ENCODE assay signal across 26 mouse cellular contexts in genomic region chr4:29200976-29201375, GRCm38 (mm10).
DNase-seq lines count a peak whose midpoint lies in the region; ATAC-seq and TF ChIP-seq lines count a peak whose summit lies in the region.
"Had no signal": no experiment of that assay in that cellular context is flagged by ENCODE, and none has a peak within 500 bp of the region (broad histone marks: within the 10 kb centered on the region; RNA-seq: fewer than 3 reads in every experiment).

No protein-coding gene starts in this region.

- no peak overlapping the region for H3K27ac ChIP-seq in kidney, postnatal 0 days
- H3K27ac ChIP-seq: embryonic facial prominence, embryonic 10.5 days; embryonic facial prominence, embryonic 12.5 days; forebrain, embryonic 13.5 days; forebrain, embryonic 15.5 days had no signal

- H3K27me3 ChIP-seq in kidney, postnatal 0 days (ENCODE audit: insufficient read depth, low read length) = no peaks in the 10 kb centered on the region
- H3K27me3 ChIP-seq: CH12.LX; embryonic facial prominence, embryonic 12.5 days; forebrain, embryonic 13.5 days; forebrain, embryonic 15.5 days; Patski had no signal

- no peaks in the 10 kb centered on the region for H3K9me3 ChIP-seq in kidney, postnatal 0 days (replicated peaks; ENCODE audit: low read length)
- H3K9me3 ChIP-seq: embryonic facial prominence, embryonic 10.5 days; embryonic facial prominence, embryonic 12.5 days; forebrain, embryonic 13.5 days; forebrain, embryonic 15.5 days; G1E had no signal

- no peaks in the 10 kb centered on the region for H3K4me1 ChIP-seq in kidney, postnatal 0 days (replicated peaks; ENCODE audit: insufficient read depth, low read length)
- H3K4me1 ChIP-seq: embryonic facial prominence, embryonic 10.5 days; embryonic facial prominence, embryonic 12.5 days; forebrain, embryonic 13.5 days; forebrain, embryonic 15.5 days had no signal

- no peak for TF ChIP-seq CTCF in kidney, postnatal 0 days (IDR thresholded peaks at IDR 0.05; ENCODE audit: low read depth)

- no peak overlapping the region for H3K4me2 ChIP-seq in kidney, postnatal 0 days (ENCODE audit: low read length)
- H3K4me2 ChIP-seq: embryonic facial prominence, embryonic 12.5 days; forebrain, embryonic 13.5 days; forebrain, embryonic 15.5 days had no signal

- H3K9ac ChIP-seq in kidney, postnatal 0 days (ENCODE audit: low read depth, low read length) = no peak overlapping the region
- H3K9ac ChIP-seq: embryonic facial prominence, embryonic 12.5 days; forebrain, embryonic 13.5 days; forebrain, embryonic 15.5 days; forebrain, postnatal 0 days had no signal

- DNase-seq in kidney, postnatal 0 days (ENCODE audit: low spot score) = peak; percentile 1
- DNase-seq in kidney, postnatal 25 days = no peak
- peak; percentile 39 for DNase-seq in embryo, embryonic 11 days
- peak; percentile 19 for DNase-seq in embryo, embryonic 9.5 days (ENCODE audit: extremely low spot score)
- no peak for DNase-seq in cerebellum, adult 8-10 months
- DNase-seq in spleen, adult 18-20 months = no peak
- DNase-seq in cerebellum, adult 11 months = no peak
- DNase-seq: adrenal gland, adult 8-10 months; adrenal gland, postnatal 14 days; adrenal gland, postnatal 36 days; B cell, adult 2 months; cerebellum, adult 11-12 months; cerebellum, adult 2 months; cerebellum, adult 9-11 months; cerebellum, postnatal 14 days; cerebellum, postnatal 36 days; forebrain, postnatal 0 days had no signal

- H3K36me3 ChIP-seq in kidney, postnatal 0 days (ENCODE audit: insufficient read depth, low read length) = no peaks in the 10 kb centered on the region
- H3K36me3 ChIP-seq: embryonic facial prominence, embryonic 10.5 days; embryonic facial prominence, embryonic 12.5 days; forebrain, embryonic 15.5 days; G1E had no signal

- ATAC-seq in kidney, postnatal 0 days (replicated peaks; ENCODE audit: low FRiP score, low read depth) = no peak
- ATAC-seq: activated CD4-positive, CD25-positive, alpha-beta regulatory T cell, adult 4 months; CD4-positive, CD25-positive, alpha-beta regulatory T cell, adult 4 months; forebrain, embryonic 13.5 days; forebrain, embryonic 15.5 days; forebrain, postnatal 0 days; Patski had no signal

- H3K4me3 ChIP-seq in kidney, postnatal 0 days (replicated peaks; ENCODE audit: low read depth, low read length) = no peak overlapping the region
- H3K4me3 ChIP-seq: embryonic facial prominence, embryonic 10.5 days; embryonic facial prominence, embryonic 12.5 days; forebrain, embryonic 13.5 days; forebrain, embryonic 15.5 days had no signal

Comparison
In these comparisons a context has a peak if more than half of its experiments do, and no peak if none do; other contexts are left out.
1. DNase-seq: peak in kidney, postnatal 0 days (single experiment), embryo, embryonic 11 days (single experiment) and embryo, embryonic 9.5 days (single experiment); none in kidney, postnatal 25 days (0 of 2), cerebellum, adult 8-10 months (single experiment), spleen, adult 18-20 months (0 of 2) and cerebellum, adult 11 months (single experiment).